Mouse (Mus musculus) intestine, embryonic 15.5 days (tissue): ENCODE results near the gene Adam15. TPM values are rescaled to one million over a fixed set of nuclear protein-coding genes. Genes with fewer than 3 reads are reported as not detected.
A peak's percentile ranks its signal among the peaks of the same experiment; 100 is the strongest.

Experiments
- ATAC-seq: fragments of 200-750 bp; cut with Nextera tagmentation; 2 replicates; pipeline ENCODE4 v1.8.0; 2017; ENCODE audit warnings: moderate TSS enrichment, moderate library complexity
- H3K27ac ChIP-seq: fragments of 300-500 bp; sonication (generic); 2 replicates; pipeline ENCODE4 v1.5.1; 2015; ENCODE audit warnings: mild to moderate bottlenecking, inconsistent platforms
- H3K27me3 ChIP-seq: fragments of 300-500 bp; sonication (generic); replicated peaks from 2 replicates; pipeline ENCODE4 v1.6.1; 2015; ENCODE audit warnings: inconsistent platforms
- H3K36me3 ChIP-seq: fragments of 300-500 bp; sonication (generic); 2 replicates; pipeline ENCODE4 v1.6.1; 2015; ENCODE audit warnings: inconsistent platforms
- H3K4me1 ChIP-seq: fragments of 300-500 bp; sonication (generic); replicated peaks from 2 replicates; pipeline ENCODE4 v1.6.1; 2015; ENCODE audit warnings: inconsistent platforms
- H3K4me2 ChIP-seq: fragments of 300-500 bp; sonication (generic); replicated peaks from 2 replicates; pipeline ENCODE4 v1.6.1; 2015; ENCODE audit warnings: mild to moderate bottlenecking, inconsistent platforms
- H3K4me3 ChIP-seq: fragments of 300-500 bp; sonication (generic); replicated peaks from 2 replicates; pipeline ENCODE4 v1.5.1; 2015; ENCODE audit warnings: inconsistent platforms
- H3K9ac ChIP-seq: fragments of 300-500 bp; sonication (generic); 2 replicates; pipeline ENCODE4 v1.6.1; 2015; ENCODE audit warnings: inconsistent platforms
- H3K9me3 ChIP-seq: fragments of 300-500 bp; sonication (generic); 2 replicates; pipeline ENCODE4 v1.6.1; 2016; ENCODE audit warnings: inconsistent platforms
- WGBS: fragments of 180-500 bp; shearing (Covaris S2); methylation state at CpG from one replicate; pipeline ENCODE4 v1.1.7; 2015; 5-methylcytosine and 5-hydroxymethylcytosine counted together
- polyA plus RNA-seq: library from polyadenylated mRNA; unstranded; fragments of >200 nt; fragmentation: Nextera tagmentation; extraction: Ambion mirVana; gene quantifications from 2 replicates; pipeline ENCODE4 v1.2.1, GENCODE M21; 2015

The Adam15 gene
- polyA plus RNA-seq, 1 experiment from 2014 or later, result 45.5 TPM

GRCm38 (mm10) chr3:89390111-89390515 is 40.3 kb upstream of the Adam15 start:
- peak overlapping the region; percentile 92 for H3K4me2 ChIP-seq
- H3K4me3 ChIP-seq, result peak overlapping the region; percentile 61
- H3K27me3 ChIP-seq, result no peaks in the 10 kb centered on the region
- peaks cover 73% of the 10 kb centered on the region for H3K4me1 ChIP-seq
- WGBS, result 34% methylated on average over 5 of the region's 5 CpGs
- no peaks in the 10 kb centered on the region for H3K9me3 ChIP-seq
- no peaks in the 10 kb centered on the region for H3K36me3 ChIP-seq
- no peak for ATAC-seq
- H3K9ac ChIP-seq, result peak overlapping the region; percentile 69
- peak overlapping the region; percentile 92 for H3K27ac ChIP-seq

DNA sequence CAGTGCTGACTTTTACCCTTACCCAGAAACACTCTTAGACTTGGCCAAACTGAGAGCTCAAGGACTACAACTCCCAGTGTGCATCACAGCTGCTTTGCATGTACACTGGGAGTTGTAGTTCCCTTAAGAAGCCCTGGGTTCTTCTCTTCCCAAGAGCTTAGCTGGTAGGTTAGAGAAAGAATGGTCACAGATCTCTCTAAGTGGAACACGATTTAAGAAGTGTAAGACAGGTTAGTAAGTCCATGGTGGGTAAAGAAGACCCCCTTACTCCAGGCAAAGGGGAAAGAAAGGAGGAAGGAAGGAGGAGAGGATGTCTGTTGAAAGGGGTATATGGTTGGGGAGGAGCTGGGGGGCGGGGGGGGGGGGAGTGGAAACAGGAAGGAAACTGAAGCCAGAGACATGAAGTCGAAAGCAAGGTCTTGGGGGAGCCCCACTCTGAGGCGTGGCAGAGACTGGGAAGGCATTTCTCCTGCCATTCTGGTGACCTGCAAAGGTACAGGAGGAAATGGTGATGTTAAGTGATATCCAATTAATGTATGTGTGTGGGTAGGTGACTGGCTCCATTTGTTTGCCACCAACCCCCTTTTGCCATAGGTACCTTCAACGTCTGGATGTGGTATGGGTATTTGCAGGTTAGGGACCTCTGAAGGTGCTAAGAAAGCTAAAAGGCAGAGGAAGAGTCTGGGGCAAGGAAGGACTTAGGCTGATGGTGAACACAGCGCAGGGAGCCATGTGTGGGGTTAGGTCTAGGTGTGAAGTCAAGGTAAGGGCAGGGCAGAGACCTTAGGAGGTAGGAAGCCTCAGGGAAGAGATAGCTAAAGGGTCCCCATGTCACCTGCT is 39.3 kb upstream of the Adam15 start:
- Histone ChIP-seq H3K4me1 (peaks cover 75% of the 10 kb centered on the region), H3K27ac (peak overlapping the region; percentile 92), H3K9ac (no peak overlapping the region; the same call in 1 of the 2 replicates), H3K36me3 (no peaks in the 10 kb centered on the region), H3K27me3 (no peaks in the 10 kb centered on the region), H3K4me3 (no peak overlapping the region), H3K4me2 (peak overlapping the region; percentile 92), H3K9me3 (no peaks in the 10 kb centered on the region)
- WGBS, result 46% methylated on average over 5 of the region's 6 CpGs
- ATAC-seq, result peak; percentile 24

- Histone ChIP-seq H3K27ac (peak overlapping the region; percentile 92), H3K9me3 (no peaks in the 10 kb centered on the region), H3K4me2 (peak overlapping the region; percentile 62), H3K4me3 (peak overlapping the region; percentile 19), H3K27me3 (no peaks in the 10 kb centered on the region), H3K4me1 (peaks cover 78% of the 10 kb centered on the region), H3K36me3 (no peaks in the 10 kb centered on the region; the same call in 1 of the 2 replicates), H3K9ac (no peak overlapping the region)
- WGBS, result 65% methylated on average over 11 of the region's 11 CpGs
- peak; percentile 80 for ATAC-seq
Measured at GRCm38 (mm10) chr3:89388134-89388881, 38.5 kb upstream of the Adam15 start.

DNA sequence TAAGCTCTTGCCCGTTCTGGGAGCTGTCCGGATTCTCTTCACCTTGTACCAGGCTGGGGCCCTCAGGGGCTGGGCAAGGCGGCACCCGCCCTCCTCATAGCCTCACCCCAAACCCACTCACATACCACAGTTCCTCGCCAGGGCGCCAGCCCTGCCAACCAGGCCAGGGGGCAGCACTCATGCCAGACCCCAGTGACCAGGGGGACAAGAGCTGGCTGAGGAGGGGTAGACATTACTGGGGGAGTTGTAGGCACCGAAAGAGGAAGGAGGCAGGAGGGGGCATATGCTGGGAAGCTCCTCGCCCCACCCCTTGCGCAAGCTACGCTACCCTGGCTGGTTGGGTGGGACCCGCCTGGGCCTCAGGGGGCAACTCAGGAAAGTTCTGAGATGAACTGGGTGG is 37.8 kb upstream of the Adam15 start:
- Histone ChIP-seq H3K9ac (peak overlapping the region; percentile 31), H3K36me3 (no peaks in the 10 kb centered on the region; the same call in 1 of the 2 replicates), H3K27ac (peak overlapping the region; percentile 92), H3K4me3 (peak overlapping the region; percentile 23), H3K4me2 (peak overlapping the region; percentile 62), H3K27me3 (no peaks in the 10 kb centered on the region), H3K4me1 (peaks cover 74% of the 10 kb centered on the region), H3K9me3 (no peaks in the 10 kb centered on the region)
- no peak for ATAC-seq
- 59% methylated on average over 11 of the region's 11 CpGs for WGBS

DNA sequence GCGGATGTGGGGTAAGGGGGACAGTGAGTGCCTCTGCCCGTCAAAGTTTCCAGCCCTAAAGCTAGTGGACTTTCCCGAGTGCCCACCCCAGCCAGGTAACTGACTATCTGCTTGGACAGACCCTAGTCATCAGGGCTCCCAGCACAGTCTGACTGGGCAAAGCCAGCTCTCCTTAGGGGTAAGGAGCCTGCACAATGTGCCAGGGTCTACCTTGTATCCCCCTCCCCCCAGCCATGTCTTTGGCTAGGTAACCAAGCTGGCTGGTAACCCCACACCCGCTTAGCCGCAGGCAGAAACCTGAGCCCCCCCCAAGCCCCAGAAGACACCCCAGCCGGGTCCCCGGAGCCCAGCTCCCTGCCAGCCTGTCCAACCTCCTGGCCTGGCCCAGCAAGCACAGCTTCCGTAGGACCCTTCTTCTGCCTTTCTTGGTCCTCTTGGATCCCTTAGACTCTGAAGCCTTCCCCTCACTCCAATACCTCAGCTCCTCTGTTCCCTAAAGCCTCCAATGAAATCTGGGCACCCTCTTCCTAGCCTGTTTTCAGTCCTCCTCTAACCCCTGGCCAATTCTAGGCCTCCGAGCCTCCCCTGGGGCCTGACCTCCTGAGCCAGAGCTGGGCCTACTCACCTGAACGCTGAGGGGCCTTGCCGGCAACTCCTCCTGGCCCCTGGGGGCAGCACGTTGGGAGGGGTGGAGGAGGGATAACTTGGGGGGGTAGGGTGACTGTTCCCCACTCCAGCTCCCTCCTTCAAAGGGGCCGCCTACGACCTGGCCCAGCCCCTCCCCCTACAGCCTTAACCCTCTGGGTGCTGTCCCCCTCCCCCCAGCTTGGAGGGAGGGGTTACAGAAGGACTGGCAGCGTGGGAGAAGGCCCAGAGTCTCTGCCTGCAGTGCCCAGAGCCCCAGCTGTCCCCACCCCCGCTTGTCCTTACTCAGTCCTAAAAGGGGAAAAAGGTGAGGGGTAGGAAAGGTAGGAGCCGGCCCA is 36.9 kb upstream of the Adam15 start:
- H3K4me2 ChIP-seq, result peak overlapping the region; percentile 62
- no peaks in the 10 kb centered on the region; the same call in 1 of the 2 replicates for H3K36me3 ChIP-seq
- 53% methylated on average over 17 of the region's 17 CpGs for WGBS
- no peak for ATAC-seq
- H3K27me3 ChIP-seq, result no peaks in the 10 kb centered on the region
- H3K9me3 ChIP-seq, result no peaks in the 10 kb centered on the region
- H3K4me1 ChIP-seq, result peaks cover 68% of the 10 kb centered on the region
- H3K9ac ChIP-seq, result peak overlapping the region; percentile 31; the same call in 1 of the 2 replicates
- H3K27ac ChIP-seq, result peak overlapping the region; percentile 92
- H3K4me3 ChIP-seq, result peak overlapping the region; percentile 23

DNA sequence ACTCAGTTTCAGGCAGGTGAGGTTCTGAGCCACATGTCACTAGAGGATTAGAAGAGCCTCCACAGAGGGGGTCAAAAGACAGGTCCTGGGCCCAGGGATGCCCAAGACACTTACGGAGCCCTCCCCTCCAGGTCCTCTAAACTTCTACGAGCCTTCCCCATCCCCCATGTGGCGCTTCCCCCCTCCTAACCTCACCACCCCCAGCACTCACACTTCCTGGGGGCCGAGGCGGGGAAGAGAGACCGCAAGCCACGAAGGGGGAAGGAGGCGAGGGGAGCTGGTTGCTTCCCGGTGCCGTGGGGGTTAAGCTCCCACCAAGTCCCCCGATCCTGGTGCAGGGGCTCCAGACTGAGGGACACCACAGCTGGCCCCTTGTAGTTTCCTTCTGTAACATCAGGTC is 35.7 kb upstream of the Adam15 start:
- WGBS, result 46% methylated on average over 11 of the region's 11 CpGs
- Histone ChIP-seq H3K9ac (peak overlapping the region; percentile 27; the same call in 1 of the 2 replicates), H3K4me1 (peaks cover 57% of the 10 kb centered on the region), H3K9me3 (no peaks in the 10 kb centered on the region), H3K4me3 (no peak overlapping the region), H3K4me2 (peak overlapping the region; percentile 62), H3K27me3 (no peaks in the 10 kb centered on the region), H3K27ac (no peak overlapping the region), H3K36me3 (no peaks in the 10 kb centered on the region; the same call in 1 of the 2 replicates)
- no peak for ATAC-seq

- H3K36me3 ChIP-seq, result peaks cover 7% of the 10 kb centered on the region; the same call in 1 of the 2 replicates
- H3K4me3 ChIP-seq, result no peak overlapping the region
- H3K4me1 ChIP-seq, result peaks cover 54% of the 10 kb centered on the region
- WGBS, result 71% methylated on average over 12 of the region's 12 CpGs
- no peak overlapping the region for H3K27ac ChIP-seq
- peak overlapping the region; percentile 62; the same call in 1 of the 2 replicates for H3K4me2 ChIP-seq
- no peaks in the 10 kb centered on the region for H3K27me3 ChIP-seq
- ATAC-seq, result no peak
- H3K9ac ChIP-seq, result 0 out of 2 replicates have a peak overlapping the region, but pooled peaks have one; percentile 3
- no peaks in the 10 kb centered on the region for H3K9me3 ChIP-seq
Measured at GRCm38 (mm10) chr3:89384331-89385076, 34.7 kb upstream of the Adam15 start.

DNA sequence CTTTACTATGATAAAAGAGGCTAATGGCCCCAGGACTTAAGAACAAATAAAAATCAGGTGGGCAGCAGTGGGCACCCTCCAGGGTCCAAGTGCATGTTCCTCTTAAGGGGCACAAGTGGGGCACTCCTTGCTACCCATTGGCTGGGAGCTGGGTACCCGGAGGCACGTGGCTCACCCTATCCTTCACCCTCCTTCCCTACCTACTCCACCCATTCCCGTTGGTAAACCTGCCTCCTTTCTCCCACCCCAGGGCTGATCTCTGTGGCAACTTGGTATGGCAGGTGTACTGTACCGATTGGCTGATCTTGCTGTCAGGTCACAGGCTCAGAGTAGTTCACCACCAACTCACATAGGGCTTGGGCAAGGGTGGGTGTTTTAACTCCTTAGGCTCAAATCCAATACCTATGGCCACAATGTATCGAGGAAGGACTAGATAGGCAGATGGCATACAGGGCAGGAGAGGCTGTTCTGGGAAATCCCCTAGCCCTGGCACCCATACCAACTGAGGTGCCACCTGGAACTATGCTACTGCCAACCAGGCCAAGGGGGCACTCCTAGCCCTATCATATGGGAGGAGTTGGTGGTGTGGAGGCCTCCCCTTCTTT is 34.0 kb upstream of the Adam15 start:
- Histone ChIP-seq H3K9ac (no peak overlapping the region), H3K4me2 (no peak overlapping the region), H3K4me1 (peaks cover 58% of the 10 kb centered on the region), H3K4me3 (no peak overlapping the region), H3K36me3 (peaks cover 9% of the 10 kb centered on the region; the same call in 1 of the 2 replicates), H3K9me3 (no peaks in the 10 kb centered on the region), H3K27me3 (no peaks in the 10 kb centered on the region), H3K27ac (no peak overlapping the region)
- no peak for ATAC-seq
- WGBS, result 85% methylated on average over 5 of the region's 5 CpGs

DNA sequence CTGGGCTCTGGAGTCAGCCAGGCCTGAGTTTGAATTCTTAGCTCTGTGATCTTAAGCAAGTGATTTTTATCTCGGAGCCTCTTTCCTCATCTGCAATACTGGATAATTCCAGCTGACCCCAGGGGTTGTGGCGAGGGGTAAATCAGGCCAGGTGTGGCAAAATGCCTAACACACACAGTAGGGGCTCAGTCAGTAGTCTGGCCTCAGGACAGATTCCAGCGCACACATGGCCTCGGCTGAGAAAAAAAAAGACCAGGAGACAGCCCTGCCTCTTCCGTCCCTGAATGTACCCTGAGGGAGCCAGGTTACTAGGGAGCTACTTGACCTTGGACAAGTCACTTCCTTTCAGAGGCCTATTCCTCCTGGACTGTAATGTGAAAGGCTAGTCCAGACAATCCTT is 33.2 kb upstream of the Adam15 start:
- no peaks in the 10 kb centered on the region for H3K9me3 ChIP-seq
- H3K36me3 ChIP-seq, result peaks cover 9% of the 10 kb centered on the region; the same call in 1 of the 2 replicates
- peaks cover 60% of the 10 kb centered on the region for H3K4me1 ChIP-seq
- 78% methylated on average over 5 of the region's 5 CpGs for WGBS
- H3K27me3 ChIP-seq, result no peaks in the 10 kb centered on the region
- H3K27ac ChIP-seq, result no peak overlapping the region
- H3K9ac ChIP-seq, result no peak overlapping the region
- H3K4me2 ChIP-seq, result no peak overlapping the region
- no peak for ATAC-seq
- no peak overlapping the region for H3K4me3 ChIP-seq

- Histone ChIP-seq H3K36me3 (peaks cover 9% of the 10 kb centered on the region; the same call in 1 of the 2 replicates), H3K9me3 (no peaks in the 10 kb centered on the region), H3K4me2 (no peak overlapping the region), H3K4me1 (peaks cover 58% of the 10 kb centered on the region), H3K4me3 (no peak overlapping the region), H3K27ac (no peak overlapping the region), H3K27me3 (no peaks in the 10 kb centered on the region), H3K9ac (no peak overlapping the region)
- ATAC-seq, result no peak
- WGBS, result 83% methylated on average over 9 of the region's 9 CpGs
Measured at GRCm38 (mm10) chr3:89382033-89382882, 32.5 kb upstream of the Adam15 start.
